Mouse (Mus musculus) T-helper 17 cell (primary cell): ENCODE results near the gene Bex4.
"Not testable (repeated sequence)": the region's sequence is repeated elsewhere in the genome, so short reads cannot be mapped to it uniquely, and the experiment has no call there.

ENCODE experiments used
- in situ Hi-C, 2 experiments: fragments of 300-600 bp; cut with MboI, MseI; formaldehyde crosslinking; loops; 1 replicate in 1 of 2; 2 replicates in 1 of 2; pipeline ENCODE4 v1.15.1; 2025; ENCODE audit warnings: high pct_unique_total_duplicates in 2 of 2

Gene Bex4

DNA sequence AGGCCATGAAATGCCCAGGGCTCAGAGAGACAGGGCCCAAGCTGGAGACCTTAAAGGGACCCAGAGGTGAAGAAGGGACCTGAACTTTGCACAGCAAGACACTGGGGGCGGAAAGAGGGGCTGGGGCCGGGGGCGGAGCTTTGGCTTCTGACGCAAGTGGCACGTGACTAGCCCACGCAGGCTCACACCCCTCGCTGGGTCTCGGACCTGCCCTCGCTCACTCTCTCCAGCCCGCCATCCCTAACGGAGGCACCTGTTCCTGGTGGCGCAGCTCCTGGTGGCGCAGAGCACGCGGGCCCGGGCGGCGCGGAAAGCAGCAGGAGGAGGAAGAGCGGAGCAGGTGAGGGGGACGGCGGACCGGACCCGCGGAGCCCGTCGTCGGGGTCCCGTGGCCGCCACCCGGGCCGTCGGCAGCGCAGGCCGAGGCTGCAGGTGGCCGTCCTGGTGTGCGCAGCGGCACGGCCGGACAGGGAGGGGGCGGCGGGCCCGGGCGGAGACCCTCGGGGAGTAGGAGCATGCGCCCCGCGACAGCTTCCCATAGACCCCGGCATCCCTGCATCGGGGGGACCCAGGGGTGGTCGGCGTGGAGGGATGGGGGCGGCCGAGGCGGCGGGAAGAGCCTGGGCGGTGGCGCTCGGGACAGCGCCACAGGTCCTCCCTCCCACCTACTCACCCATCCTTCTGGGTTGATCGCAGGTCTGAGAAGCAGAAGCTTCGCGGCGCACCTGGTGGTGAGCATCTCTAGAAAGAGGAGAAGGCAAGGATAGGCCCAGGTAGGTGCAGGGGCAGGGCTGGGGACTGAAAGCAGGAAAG lies at the start of gene Bex4:
TSS of gene Bex4 (plus strand) at position 170 of the 813 bp plus-strand sequence.
- in situ Hi-C loops = not testable (repeated sequence)

DNA sequence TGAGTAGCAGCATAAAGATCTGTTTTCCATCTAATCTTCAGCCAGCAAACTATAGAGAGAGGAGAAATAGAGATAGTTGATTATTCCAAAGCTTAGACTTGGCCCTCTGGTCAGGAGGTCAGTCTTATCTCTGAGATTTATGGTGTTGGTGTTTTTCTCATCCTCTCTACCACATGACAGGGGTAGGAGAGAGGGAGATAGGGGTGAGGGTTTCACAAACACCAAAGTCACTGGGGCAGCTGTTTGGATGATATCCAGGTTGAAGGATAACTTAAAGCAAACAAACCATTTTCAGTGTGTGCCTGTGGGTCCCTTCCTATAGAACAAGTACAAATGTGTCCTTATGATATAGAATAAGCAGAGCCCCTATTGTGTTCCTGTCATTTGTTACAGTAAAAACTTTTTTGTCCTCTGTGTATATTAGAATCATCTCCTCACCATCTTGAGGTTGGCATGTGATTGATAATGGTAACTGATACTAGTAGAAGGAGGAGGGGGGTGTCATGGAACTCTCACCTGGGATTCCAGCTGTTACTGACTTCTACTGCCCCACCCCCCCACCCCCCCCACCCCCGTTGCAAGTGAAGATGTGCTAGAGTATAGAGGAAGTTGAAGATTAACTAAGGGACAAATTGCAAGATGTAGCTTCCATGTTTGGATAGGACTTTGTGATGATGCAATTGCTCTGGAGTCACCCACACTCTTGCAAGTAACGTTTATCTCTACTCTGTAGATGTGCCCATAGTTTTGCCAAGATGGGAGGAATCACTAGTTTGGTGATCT lies 46.1 kb upstream of the Bex4 start:
- in situ Hi-C loops = loop anchor here (10.0 to 25.0 kb wide), 2 partner anchors 432 to 1980 kb away; no protein-coding TSS in a partner anchor

- in situ Hi-C loops = loop anchor here (10.0 to 25.0 kb wide), 2 partner anchors 430 to 1982 kb away; no protein-coding TSS in a partner anchor
Measured at GRCm38 (mm10) chrX:136094421-136094820, 44.4 kb upstream of the Bex4 start.

GRCm38 (mm10) chrX:136104046-136104723 lies 34.6 kb upstream of the Bex4 start:
- in situ Hi-C loops = no loop called here

DNA sequence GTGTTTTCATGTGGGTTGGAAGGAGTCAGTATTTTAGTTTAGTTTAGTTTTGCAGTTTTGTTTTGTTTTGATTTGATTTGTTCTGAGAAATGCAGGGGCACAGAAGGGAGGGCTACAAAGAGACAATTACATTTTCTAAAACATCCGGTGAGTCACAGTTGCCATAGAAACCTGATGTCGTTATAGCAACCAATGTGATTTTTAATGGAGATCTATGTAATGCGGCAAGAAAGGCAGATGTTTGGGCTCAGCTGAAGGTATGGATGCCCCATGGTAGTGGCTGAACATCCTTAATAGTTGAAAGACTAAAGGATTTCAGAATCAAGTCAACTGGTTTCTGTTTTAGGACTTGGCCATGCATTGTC lies 34.1 kb upstream of the Bex4 start:
- in situ Hi-C loops = no loop called here

DNA sequence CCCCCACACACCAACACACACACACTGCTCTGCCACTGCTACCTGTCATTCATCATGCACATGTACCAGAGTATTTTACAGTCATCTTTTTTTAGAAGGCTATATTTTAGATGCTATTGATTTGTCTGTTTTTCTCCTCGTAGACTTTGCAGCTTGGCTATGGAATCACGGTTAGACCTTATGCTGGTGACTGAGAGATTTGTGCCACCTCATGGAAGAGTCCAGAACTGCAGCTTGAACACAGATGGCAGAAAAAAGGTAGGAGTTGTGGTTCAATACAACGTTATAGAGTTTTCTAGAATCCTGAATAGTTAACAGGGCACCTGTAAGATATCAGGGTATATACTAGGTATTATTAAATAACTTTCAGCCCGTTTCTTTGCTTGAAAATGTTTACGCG lies 30.9 kb upstream of the Bex4 start:
- in situ Hi-C loops = no loop called here

- in situ Hi-C loops = loop anchor here in 1 of 2 experiments (10.0 kb wide), 1 partner anchor 200 kb away; no protein-coding TSS in a partner anchor
Measured at GRCm38 (mm10) chrX:136115015-136115414, 23.8 kb upstream of the Bex4 start.

DNA sequence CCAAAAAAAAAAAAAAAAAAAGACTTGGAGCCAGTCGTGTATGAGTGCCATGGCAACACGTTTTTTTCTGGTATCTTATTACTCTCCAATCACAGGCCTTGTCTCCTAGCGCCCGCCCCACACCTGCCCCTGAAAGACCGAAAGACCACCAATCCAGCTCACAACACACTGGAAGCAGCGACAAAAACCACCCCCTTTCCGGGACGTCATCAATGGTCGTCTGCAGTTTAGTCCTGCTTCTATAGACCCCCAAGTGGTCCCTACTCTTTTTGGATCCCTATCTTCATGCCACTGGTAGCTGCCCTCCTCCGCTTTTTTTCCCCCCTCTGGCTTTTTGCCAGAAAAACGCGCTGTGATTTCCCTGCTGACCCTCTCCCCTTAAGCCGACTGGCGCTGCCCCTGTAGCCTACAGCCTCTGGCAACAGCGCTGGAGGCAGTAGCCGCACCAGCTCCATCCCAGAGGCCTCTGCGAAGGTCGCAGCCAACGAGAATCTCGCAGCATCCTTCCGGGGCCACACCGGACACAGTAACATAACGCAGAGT lies 23.3 kb upstream of the Bex4 start:
- in situ Hi-C loops = loop anchor here in 1 of 2 experiments (10.0 kb wide), 1 partner anchor 199 kb away; no protein-coding TSS in a partner anchor

GRCm38 (mm10) chrX:136127038-136127743 lies 11.6 kb upstream of the Bex4 start:
- in situ Hi-C loops = no loop called here

- in situ Hi-C loops = no loop called here
Measured at GRCm38 (mm10) chrX:136127744-136128064, 11.1 kb upstream of the Bex4 start.

GRCm38 (mm10) chrX:136135559-136135958 lies 3.2 kb upstream of the Bex4 start:
- in situ Hi-C loops = no loop called here

DNA sequence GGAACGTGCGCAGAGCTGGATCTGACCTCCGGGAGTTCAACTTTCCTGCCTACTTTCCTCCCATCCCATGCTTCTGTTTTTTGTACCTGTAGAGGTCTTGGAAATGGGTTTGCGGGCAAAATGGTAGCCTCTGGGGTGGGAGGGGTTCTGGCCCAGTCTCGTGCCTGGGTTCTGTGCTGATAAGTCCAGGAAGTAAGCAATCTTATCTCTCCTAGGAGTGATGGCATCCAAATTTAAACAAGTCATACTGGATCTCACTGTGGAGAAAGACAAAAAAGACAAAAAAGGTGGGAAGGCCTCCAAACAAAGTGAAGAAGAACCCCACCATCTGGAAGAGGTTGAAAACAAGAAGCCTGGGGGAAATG lies 826 bp downstream of the Bex4 start:
- in situ Hi-C loops = not testable (repeated sequence)

GRCm38 (mm10) chrX:136141385-136141784 lies 2.6 kb downstream of the Bex4 start:
- in situ Hi-C loops = no loop called here

GRCm38 (mm10) chrX:136143711-136144110 lies 4.9 kb downstream of the Bex4 start:
- in situ Hi-C loops = no loop called here

DNA sequence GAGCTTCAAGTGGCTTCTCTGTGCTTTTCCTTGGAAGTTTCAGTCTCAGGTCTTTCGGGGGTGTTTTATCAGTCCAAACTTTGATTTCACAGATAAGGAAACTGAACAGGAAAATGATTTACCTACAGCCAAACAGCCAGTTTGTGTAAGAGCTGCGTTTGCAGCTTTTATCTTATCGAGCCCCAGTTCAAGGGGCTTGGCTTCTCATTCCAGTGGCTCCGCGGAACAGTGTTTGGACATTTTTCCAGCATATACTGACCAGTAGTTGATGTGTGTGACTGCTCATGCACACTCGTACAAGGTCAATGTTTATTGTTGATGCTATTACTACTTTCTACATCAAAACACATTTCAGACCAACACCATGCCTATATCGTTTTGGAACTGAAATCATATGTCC lies 5.4 kb downstream of the Bex4 start:
- in situ Hi-C loops = no loop called here

DNA sequence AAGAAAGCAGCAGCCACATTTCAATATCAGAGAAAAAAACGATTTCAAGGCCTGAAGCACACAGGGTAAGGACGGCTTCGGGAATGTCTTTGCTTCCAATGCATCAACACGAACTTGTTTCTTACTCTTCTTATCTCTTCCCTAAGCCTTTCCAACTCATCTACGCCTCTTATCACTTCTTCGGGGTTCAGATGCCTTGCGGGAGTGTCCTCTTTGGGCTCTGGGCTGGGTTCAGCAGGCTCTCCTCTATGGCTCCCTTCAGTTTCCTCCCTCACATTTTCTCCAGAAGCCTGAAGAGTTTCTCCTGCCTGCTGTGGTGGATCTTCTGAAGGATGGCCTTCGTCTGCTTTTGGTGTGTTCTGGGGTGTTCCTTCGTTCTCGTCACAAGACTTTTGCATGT lies 31.8 kb downstream of the Bex4 start:
- in situ Hi-C loops = no loop called here

GRCm38 (mm10) chrX:136171189-136172117 lies 32.7 kb downstream of the Bex4 start:
- in situ Hi-C loops = no loop called here

DNA sequence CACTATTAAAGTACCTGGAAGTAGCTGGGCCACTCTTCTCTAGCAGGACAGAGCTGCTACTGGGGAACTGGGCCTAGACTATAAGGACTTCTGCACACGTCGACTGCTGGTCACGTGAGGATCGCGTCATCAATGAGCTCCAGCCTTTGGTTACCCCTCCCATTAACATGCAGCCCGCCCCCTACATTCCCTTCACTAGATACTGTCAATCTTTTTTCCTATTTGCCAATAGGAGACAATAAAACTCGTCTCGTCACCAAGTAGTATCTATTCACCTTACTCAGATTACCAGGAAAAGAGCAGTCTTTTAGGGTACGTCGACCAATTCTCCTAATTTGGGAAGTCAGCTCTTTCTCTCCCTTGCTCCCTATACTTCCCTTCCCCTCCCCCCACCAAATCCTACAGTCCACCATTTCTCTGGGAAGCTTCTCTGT lies 33.3 kb downstream of the Bex4 start, which contains the start of gene Tceal8:
TSS of gene Tceal8 (minus strand) at position 225 of the 434 bp plus-strand sequence.
- in situ Hi-C loops = no loop called here

- in situ Hi-C loops = no loop called here
Measured at GRCm38 (mm10) chrX:136172786-136173185, 34.0 kb downstream of the Bex4 start.
